Mouse (Mus musculus) adrenal gland, adult 2 months (tissue): ENCODE results near the gene Spdya. TPM values are rescaled to one million over a fixed set of nuclear protein-coding genes. Genes with fewer than 3 reads are reported as not detected.
"Not testable (repeated sequence)": the region's sequence is repeated elsewhere in the genome, so short reads cannot be mapped to it uniquely, and the experiment has no call there.

Source experiments
- DNase-seq: peaks from one replicate; pipeline ENCODE4 v3.0.0; 2021
- long read RNA-seq: library from polyadenylated mRNA; stranded (forward); transcript quantifications from one replicate; pipeline ENCODE4 v2.0.0, GENCODE M21; 2021
- polyA plus RNA-seq: library from polyadenylated mRNA; depleted of rRNA; stranded (reverse); fragments of >200 nt; gene quantifications from 2 replicates; pipeline ENCODE4 v1.2.3, GENCODE M21; 2012; rRNA removed
- total RNA-seq, 2 experiments: library from RNA; stranded (reverse); gene quantifications; 2 replicates each; pipeline ENCODE4 v1.2.3; 2021

The Spdya gene
- under 1 TPM; 0.40 to 0.69 TPM for total RNA-seq
- polyA plus RNA-seq: not detected in 2 replicates
- long read RNA-seq: 0 reads

- DNase-seq: peak; percentile 93
Observed at GRCm38 (mm10) chr17:71551757-71552451, at the start of gene Spdya. Gene Spdya, plus strand, starts transcription at chr17:71552061.

GRCm38 (mm10) chr17:71506832-71507231 lies 45.0 kb upstream of the Spdya start:
- no peak for DNase-seq

- DNase-seq: no peak
Observed at GRCm38 (mm10) chr17:71510297-71510696, 41.6 kb upstream of the Spdya start.

GRCm38 (mm10) chr17:71526302-71526708 lies 25.6 kb upstream of the Spdya start:
- DNase-seq: no peak

GRCm38 (mm10) chr17:71526711-71527564 lies 24.9 kb upstream of the Spdya start, which contains the start of gene Ndc80:
Gene Ndc80, minus strand, starts transcription at chr17:71526857.
- DNase-seq: peak; percentile 96

- no peak for DNase-seq
Observed at GRCm38 (mm10) chr17:71528042-71528441, 23.8 kb upstream of the Spdya start.

- DNase-seq: not testable (repeated sequence)
Observed at GRCm38 (mm10) chr17:71535595-71535994, 16.3 kb upstream of the Spdya start.

- no peak for DNase-seq
Observed at GRCm38 (mm10) chr17:71537164-71537563, 14.7 kb upstream of the Spdya start.

GRCm38 (mm10) chr17:71548586-71548985 lies 3.3 kb upstream of the Spdya start:
- DNase-seq: no peak

- DNase-seq: no peak
Observed at GRCm38 (mm10) chr17:71551350-71551749, 511 bp upstream of the Spdya start.

GRCm38 (mm10) chr17:71552901-71553300 lies 1.0 kb downstream of the Spdya start:
- DNase-seq: peak; percentile 13

- peak; percentile 13 for DNase-seq
Observed at GRCm38 (mm10) chr17:71561631-71562030, 9.8 kb downstream of the Spdya start.

GRCm38 (mm10) chr17:71579176-71579705 lies 27.4 kb downstream of the Spdya start:
- DNase-seq: no peak

GRCm38 (mm10) chr17:71597881-71598658 lies 46.2 kb downstream of the Spdya start:
- no peak for DNase-seq

GRCm38 (mm10) chr17:71598659-71599554 lies 47.0 kb downstream of the Spdya start:
- DNase-seq: peak; percentile 94

GRCm38 (mm10) chr17:71615638-71616318 lies 63.9 kb downstream of the Spdya start, which contains the start of gene Wdr43:
Gene Wdr43, plus strand, starts transcription at chr17:71615895.
- DNase-seq: peak; percentile 98

GRCm38 (mm10) chr17:71616319-71617032 lies 64.6 kb downstream of the Spdya start:
- peak; percentile 40 for DNase-seq

- peak; percentile 34 for DNase-seq
Observed at GRCm38 (mm10) chr17:71617033-71617362, 65.1 kb downstream of the Spdya start.

- no peak for DNase-seq
Observed at GRCm38 (mm10) chr17:71617974-71618373, 66.1 kb downstream of the Spdya start.

GRCm38 (mm10) chr17:71631806-71632205 lies 79.9 kb downstream of the Spdya start:
- DNase-seq: no peak
